In the genomic region with DNA sequence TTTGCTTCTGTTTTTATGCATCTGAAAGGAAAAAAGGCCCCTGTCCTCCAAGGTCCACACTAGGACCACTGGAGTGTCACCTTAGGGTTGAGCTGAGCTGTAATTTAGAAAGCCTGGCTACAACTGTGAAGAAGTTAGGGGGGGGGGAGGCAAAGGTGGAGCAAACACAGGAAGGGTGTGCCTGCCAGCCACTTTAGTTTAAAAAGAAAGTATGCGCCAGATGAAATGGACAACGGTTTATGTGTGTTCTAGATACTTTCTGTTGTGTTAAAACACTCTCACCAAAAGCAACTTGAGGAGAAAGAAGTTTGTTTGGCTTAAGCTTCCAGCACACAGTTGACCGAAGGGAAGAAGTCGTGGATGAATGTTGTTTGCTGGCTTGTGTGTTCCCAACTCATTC, we compare ENCODE assay signal across 16 mouse cellular contexts.
"Had no signal": no experiment of that assay in that cellular context is flagged by ENCODE, and none has a peak within 500 bp of the region (broad histone marks: within the 10 kb centered on the region; RNA-seq: fewer than 3 reads in every experiment).

No protein-coding gene starts in this region.

- H3K9ac ChIP-seq: limb, embryonic 12.5 days; liver, embryonic 13.5 days; midbrain, embryonic 12.5 days; neural tube, embryonic 15.5 days; stomach, embryonic 15.5 days had no signal

- H3K9me3 ChIP-seq: limb, embryonic 12.5 days; liver, embryonic 13.5 days; midbrain, embryonic 12.5 days; neural tube, embryonic 15.5 days; stomach, embryonic 15.5 days had no signal

- DNase-seq: kidney, adult 9 months; kidney, postnatal 4 days; liver; liver, embryonic 13.5 days; lung, adult 18-20 months; right cerebral cortex, adult 18-20 months; thymus, adult 2 months; thymus, postnatal 25 days had no signal

- H3K4me3 ChIP-seq: layer of hippocampus, adult 2 months; left cerebral cortex, adult 2 months; limb, embryonic 12.5 days; liver, embryonic 13.5 days; midbrain, embryonic 12.5 days; neural tube, embryonic 15.5 days; stomach, embryonic 15.5 days had no signal

- H3K4me2 ChIP-seq: limb, embryonic 12.5 days; liver, embryonic 13.5 days; midbrain, embryonic 12.5 days; neural tube, embryonic 15.5 days; stomach, embryonic 15.5 days had no signal

- H3K4me1 ChIP-seq: limb, embryonic 12.5 days; liver, embryonic 13.5 days; midbrain, embryonic 12.5 days; neural tube, embryonic 15.5 days; stomach, embryonic 15.5 days had no signal

- H3K36me3 ChIP-seq: limb, embryonic 12.5 days; liver, embryonic 13.5 days; midbrain, embryonic 12.5 days; neural tube, embryonic 15.5 days; stomach, embryonic 15.5 days had no signal

- H3K27ac ChIP-seq: kidney, postnatal 0 days; layer of hippocampus, adult 2 months; left cerebral cortex, adult 2 months; limb, embryonic 12.5 days; liver, embryonic 13.5 days; midbrain, embryonic 12.5 days; neural tube, embryonic 15.5 days; stomach, embryonic 15.5 days had no signal

- ATAC-seq: midbrain, embryonic 16.5 days had no signal

- H3K27me3 ChIP-seq: limb, embryonic 12.5 days; liver, embryonic 13.5 days; midbrain, embryonic 12.5 days; neural tube, embryonic 15.5 days; stomach, embryonic 15.5 days had no signal
